Mouse (Mus musculus) right cerebral cortex, postnatal 4 days (tissue): Measurements from ENCODE around the gene Hectd4.
"Not testable (repeated sequence)": the region's sequence is repeated elsewhere in the genome, so short reads cannot be mapped to it uniquely, and the experiment has no call there.

Experiments used
- DNase-seq: peaks from one replicate; pipeline ENCODE4 v3.0.0-alpha.2; 2022

Gene Hectd4

GRCm38 (mm10) chr5:121219980-121220731 lies at the start of gene Hectd4:
Hectd4 (plus strand) TSS chr5:121220219.
- DNase-seq: peak; percentile 99

DNA sequence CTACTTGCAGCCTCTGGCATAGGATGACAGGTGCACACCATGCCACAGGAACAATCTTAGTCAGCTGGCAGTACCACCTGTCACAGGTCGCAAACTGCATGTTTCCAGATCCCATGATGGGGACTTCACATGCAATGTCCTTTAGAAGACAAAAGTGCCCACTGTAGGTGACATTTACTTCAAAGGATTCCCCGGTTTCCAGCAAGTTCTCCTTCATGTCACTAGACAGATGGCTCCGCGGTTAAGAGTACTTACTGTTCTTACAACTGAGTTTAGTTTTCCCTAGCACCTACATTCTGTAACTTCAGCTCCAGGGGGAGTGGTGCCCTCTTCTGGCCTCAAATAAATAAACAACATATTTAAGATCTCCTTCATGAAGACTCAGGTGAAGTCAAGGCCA lies 47.2 kb upstream of the Hectd4 start:
- no peak for DNase-seq

- DNase-seq: no peak
These were observed 40.8 kb upstream of the Hectd4 start for GRCm38 (mm10) chr5:121179077-121179857.

GRCm38 (mm10) chr5:121183269-121183668 lies 36.8 kb upstream of the Hectd4 start:
- DNase-seq: no peak

DNA sequence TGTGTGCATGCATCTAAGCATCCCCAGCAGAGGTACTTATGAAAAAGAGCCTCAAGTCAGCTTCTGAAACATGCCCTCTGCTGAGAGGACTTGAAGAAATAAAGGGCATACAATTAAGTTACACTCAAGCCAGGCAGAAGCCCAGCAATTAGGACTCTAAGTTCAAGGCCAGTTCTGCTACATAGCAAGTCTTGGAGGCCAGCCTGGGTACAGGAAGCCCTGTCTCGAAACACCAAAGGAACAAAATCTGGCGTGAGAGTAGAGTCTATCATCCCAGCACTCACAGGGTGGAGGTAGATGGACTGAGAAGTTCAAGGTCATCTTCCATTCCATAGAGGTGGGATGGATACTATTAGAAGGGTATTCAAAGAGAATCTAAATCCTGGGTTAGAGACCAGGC lies 35.6 kb upstream of the Hectd4 start:
- DNase-seq: no peak

DNA sequence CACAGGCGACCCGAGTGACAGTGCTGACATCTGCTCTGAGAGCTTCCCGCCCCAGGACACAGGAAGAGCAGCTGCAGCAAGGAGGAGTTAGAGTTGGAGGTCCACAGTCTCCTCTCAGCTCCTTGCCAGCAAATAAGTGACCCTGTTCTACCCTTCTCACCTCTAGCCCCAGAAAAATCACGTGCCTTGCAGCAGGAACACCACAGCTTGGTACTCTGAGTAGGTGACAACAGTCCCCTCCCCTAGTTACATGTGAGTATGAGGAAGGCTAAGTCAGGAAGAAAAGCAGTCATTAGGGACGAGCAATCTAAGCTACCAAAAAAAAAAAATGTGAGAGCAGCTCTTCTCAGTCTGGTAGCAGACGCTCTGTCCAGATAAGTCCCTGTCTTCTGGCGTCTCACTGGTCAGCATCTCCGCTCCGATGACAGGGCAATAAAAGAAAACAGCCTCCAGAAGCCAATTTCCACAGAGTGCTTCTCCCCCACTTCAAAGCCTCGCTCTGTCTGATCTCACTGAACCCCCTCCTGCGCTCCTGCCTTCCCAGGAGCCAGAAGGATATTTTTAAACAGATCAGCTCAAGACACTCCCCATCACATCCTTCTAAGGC lies 35.0 kb upstream of the Hectd4 start:
- no peak for DNase-seq

DNA sequence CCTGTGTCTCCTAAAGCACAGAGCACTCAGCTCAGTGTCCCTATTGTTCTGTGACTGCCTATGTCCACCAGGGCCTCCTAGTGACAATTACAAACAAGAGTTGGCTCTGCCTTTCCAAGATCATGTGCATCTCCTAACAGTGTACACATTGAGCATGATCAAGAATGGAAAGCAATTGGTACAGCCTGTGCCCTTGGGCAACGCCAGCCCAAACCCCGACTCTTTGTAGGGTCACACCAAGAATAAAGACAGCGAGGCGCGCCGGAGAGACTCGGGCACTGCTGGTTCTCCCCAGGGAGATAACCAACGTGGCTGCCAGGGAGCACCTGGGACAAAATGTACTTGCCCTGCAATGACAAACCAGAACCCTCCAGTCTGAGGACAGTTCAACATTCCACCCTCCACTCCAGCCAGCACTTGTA lies 32.4 kb upstream of the Hectd4 start:
- DNase-seq: no peak

GRCm38 (mm10) chr5:121188265-121188664 lies 31.8 kb upstream of the Hectd4 start:
- no peak for DNase-seq

GRCm38 (mm10) chr5:121189182-121189581 lies 30.8 kb upstream of the Hectd4 start:
- DNase-seq: no peak

DNA sequence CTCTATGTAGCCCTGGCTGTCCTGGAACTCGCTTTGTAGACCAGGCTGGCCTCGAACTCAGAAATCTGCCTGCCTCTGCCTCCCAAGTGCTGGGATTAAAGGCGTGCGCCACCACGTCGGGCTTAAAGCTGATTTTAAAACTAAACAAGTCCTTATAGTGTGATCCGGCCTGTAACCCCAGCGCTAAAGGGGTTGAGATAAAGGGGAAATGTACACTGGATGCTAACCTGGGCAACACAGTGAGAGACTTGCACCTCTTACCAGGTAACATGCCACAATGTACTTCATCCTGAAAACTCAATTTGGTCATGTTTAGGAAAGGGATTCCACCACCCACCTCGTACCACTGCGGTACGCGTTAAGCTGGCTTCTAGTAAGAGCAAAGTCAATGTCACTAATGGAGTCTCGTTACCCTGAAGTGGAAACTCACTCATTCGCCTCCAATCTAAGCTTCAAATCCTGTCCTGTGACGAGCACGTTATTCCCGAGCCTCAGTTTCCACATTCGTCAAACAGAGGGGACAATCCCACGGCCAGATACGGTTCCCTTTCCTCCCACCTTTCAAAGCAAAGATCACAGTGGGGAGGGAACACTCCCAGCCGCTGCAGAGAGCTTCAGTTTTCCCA lies 29.7 kb upstream of the Hectd4 start:
- DNase-seq: no peak

- peak; percentile 86 for DNase-seq
These were observed 29.0 kb upstream of the Hectd4 start, which contains the start of gene Ptpn11 for GRCm38 (mm10) chr5:121190836-121191583. Ptpn11 (minus strand) TSS chr5:121191397.

- DNase-seq: no peak
These were observed 28.5 kb upstream of the Hectd4 start for GRCm38 (mm10) chr5:121191584-121191906.

- DNase-seq: no peak
These were observed 25.8 kb upstream of the Hectd4 start for GRCm38 (mm10) chr5:121194173-121194572.

- no peak for DNase-seq
These were observed 23.3 kb upstream of the Hectd4 start for GRCm38 (mm10) chr5:121196764-121197163.

DNA sequence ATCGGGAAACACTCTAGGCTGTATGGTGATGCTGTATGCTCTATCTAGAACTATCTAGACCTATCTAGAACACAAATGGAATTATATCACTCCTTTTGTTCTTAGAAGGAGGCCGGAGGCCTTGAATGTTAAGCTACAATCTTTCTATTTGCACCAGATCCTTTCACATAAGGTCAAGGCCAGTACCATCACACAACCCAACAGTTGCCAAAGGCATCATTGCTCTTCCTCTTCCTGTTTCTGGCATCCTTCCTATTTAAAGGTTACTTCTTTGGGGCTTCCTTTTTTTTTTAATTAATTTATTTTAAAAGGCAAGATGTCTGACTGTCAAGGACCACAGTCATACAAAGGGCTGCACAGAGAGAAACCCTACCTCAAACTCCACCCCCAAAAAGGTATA lies 22.7 kb upstream of the Hectd4 start:
- no peak for DNase-seq

- DNase-seq: no peak
These were observed 21.6 kb upstream of the Hectd4 start for GRCm38 (mm10) chr5:121198376-121198775.

GRCm38 (mm10) chr5:121201739-121202138 lies 18.3 kb upstream of the Hectd4 start:
- no peak for DNase-seq

DNA sequence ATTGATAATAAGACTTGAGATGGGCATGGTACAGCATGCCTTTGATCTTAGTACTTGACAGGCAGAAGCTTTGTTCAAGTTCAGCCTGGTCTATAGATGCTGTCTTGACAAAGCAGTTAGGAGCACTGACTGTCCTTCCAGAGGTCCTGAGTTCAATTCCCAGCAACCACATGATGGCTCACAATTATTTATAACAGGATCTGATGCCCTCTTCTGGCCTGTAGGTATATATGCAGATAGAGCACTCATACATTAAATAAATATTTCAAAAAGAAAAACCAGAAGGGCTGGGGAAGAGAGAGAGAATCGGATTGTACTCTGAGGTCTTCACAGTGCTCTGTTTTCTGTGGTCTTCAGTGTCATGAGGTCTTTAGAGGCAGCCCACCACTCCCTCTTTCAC lies 17.6 kb upstream of the Hectd4 start:
- no peak for DNase-seq

DNA sequence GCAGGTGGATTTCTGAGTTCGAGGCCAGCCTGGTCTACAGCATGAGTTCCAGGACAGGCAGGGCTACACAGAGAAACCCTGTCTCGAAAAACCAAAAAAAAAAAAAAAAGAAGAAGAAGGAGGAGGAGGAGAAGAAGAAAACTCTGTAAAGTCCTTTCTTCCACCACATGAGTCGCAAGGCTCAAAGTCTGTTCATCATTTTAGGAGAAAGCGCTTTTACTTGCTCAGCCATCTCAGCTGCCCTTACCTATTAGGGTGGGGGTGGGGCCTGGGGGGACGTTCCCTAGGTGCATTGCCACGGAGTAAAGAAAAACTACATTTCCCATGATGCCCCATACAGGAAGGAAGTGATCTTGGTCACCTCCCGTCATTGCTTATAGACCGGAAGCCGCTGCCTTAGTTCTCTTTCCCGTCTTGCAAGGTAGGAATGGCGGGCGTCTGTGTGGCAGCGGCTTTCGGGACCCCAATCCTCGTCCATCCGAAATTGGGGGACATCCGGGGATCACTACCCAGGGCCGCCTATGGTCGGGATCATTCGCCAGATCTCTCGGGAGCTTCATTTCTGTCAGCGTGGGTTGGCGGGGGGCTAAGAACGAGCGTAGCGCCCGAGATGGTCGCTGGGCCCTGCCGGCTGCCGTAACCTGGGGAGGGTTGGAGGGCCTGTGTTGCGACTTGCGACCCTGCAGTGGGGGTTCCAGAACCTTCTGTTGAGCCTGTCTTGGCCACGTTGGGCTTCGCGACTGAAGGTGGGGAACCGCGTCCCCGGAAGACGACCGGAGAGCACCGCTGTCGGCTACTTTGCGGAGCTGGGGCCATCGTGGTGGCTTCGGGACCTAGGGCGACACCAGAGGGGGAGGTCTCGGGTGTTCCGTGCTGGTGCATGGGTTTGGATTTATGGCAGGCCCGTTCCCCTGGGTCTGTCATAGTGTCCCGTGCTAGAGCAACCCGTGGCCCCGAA lies 15.6 kb upstream of the Hectd4 start, which contains the start of gene Rpl6:
TSS of gene Rpl6 (plus strand) at position 350 of the 958 bp plus-strand sequence.
- DNase-seq: peak; percentile 72

DNA sequence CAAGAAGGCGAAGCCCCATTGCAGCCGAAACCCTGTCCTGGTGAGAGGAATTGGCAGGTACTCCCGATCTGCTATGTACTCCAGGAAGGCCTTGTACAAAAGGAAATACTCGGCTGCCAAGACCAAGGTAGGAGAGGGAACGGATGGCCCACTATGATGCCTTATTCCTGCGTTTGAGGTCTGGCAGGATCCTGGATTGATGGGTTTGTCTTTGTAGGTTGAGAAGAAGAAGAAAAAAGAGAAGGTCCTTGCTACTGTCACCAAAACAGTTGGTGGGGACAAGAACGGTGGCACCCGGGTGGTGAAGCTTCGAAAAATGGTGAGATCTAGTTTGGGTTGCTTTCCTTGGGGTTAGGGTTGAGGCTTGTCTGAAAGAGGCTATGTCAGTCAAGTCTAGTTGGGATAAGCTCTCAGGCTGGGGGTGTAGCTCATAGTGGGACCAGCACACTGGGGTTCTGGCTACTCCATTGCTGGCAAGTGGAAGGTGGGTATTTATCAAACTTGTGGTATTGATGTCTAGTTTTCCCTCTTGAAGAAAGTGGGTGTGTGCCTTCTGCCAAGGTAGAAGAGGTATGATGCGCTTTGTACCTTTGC lies 14.4 kb upstream of the Hectd4 start:
- not testable (repeated sequence) for DNase-seq

DNA sequence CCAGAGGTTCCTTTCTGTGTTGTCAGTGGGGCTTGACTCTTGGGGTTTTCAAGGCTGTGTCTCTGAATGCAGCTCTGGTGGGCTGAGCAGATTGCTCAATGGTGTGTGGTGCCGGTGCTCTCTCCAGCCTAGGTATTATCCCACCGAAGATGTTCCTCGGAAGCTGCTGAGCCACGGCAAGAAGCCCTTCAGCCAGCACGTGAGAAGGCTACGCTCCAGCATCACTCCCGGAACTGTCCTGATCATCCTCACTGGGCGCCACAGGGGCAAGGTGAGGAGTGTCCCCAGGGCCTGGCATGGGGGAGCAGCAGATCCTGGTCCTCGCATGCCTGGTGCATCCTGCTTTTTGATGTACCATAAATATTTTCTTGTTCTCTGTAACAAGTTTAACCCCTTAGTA lies 13.5 kb upstream of the Hectd4 start:
- no peak for DNase-seq
